9 mouse cellular contexts compared by ENCODE assay signal in genomic region chr2:79983222-79983632, GRCm38 (mm10).
DNase-seq lines count a peak whose midpoint lies in the region; ATAC-seq and TF ChIP-seq lines count a peak whose summit lies in the region.
"Had no signal": no experiment of that assay in that cellular context is flagged by ENCODE, and none has a peak within 500 bp of the region (broad histone marks: within the 10 kb centered on the region; RNA-seq: fewer than 3 reads in every experiment).

No protein-coding gene starts in this region.

- TF ChIP-seq EP300 in lung, postnatal 0 days (IDR thresholded peaks at IDR 0.05), result no peak

- peak overlapping the region; percentile 28 for H3K27ac ChIP-seq in kidney, embryonic 15.5 days
- H3K27ac ChIP-seq in heart, embryonic 12.5 days (ENCODE audit: poor library complexity, severe bottlenecking), result peak overlapping the region; percentile 74
- no peak overlapping the region for H3K27ac ChIP-seq in lung, postnatal 0 days (ENCODE audit: low read length)
- H3K27ac ChIP-seq: midbrain, embryonic 12.5 days had no signal

- ATAC-seq in kidney, embryonic 15.5 days (replicated peaks; ENCODE audit: low FRiP score), result peak; percentile 77
- ATAC-seq in heart, embryonic 12.5 days (ENCODE audit: insufficient number of reproducible peaks, low FRiP score), result peak; percentile 86
- peak; percentile 79 for ATAC-seq in lung, postnatal 0 days

- H3K27me3 ChIP-seq in kidney, embryonic 15.5 days, result no peaks in the 10 kb centered on the region
- no peaks in the 10 kb centered on the region for H3K27me3 ChIP-seq in heart, embryonic 12.5 days (replicated peaks)
- H3K27me3 ChIP-seq in lung, postnatal 0 days (replicated peaks; ENCODE audit: insufficient read depth, low read length), result no peaks in the 10 kb centered on the region
- H3K27me3 ChIP-seq: midbrain, embryonic 12.5 days had no signal

- 38% methylated on average over 9 of the region's 9 CpGs for WGBS in kidney, embryonic 15.5 days
- WGBS in heart, embryonic 12.5 days, result 27% methylated on average over 9 of the region's 9 CpGs
- 41% methylated on average over 9 of the region's 9 CpGs for WGBS in lung, postnatal 0 days

- H3K4me1 ChIP-seq in kidney, embryonic 15.5 days, result peaks cover 5% of the 10 kb centered on the region
- peaks cover 23% of the 10 kb centered on the region for H3K4me1 ChIP-seq in heart, embryonic 12.5 days (replicated peaks)
- no peaks in the 10 kb centered on the region for H3K4me1 ChIP-seq in lung, postnatal 0 days (ENCODE audit: insufficient read depth, low read depth, low read length)
- H3K4me1 ChIP-seq: midbrain, embryonic 12.5 days had no signal

- no peak overlapping the region for H3K9ac ChIP-seq in kidney, embryonic 15.5 days
- H3K9ac ChIP-seq in heart, embryonic 12.5 days, result no peak overlapping the region
- no peak overlapping the region for H3K9ac ChIP-seq in lung, postnatal 0 days (replicated peaks; ENCODE audit: low read depth)
- H3K9ac ChIP-seq: midbrain, embryonic 12.5 days had no signal

- no peaks in the 10 kb centered on the region for H3K9me3 ChIP-seq in kidney, embryonic 15.5 days (replicated peaks)
- H3K9me3 ChIP-seq in heart, embryonic 12.5 days (replicated peaks), result no peaks in the 10 kb centered on the region
- H3K9me3 ChIP-seq in lung, postnatal 0 days (ENCODE audit: low read length), result no peaks in the 10 kb centered on the region
- H3K9me3 ChIP-seq: midbrain, embryonic 12.5 days had no signal

- no peak for TF ChIP-seq CTCF in lung, postnatal 0 days (IDR thresholded peaks at IDR 0.05)

- H3K4me2 ChIP-seq in kidney, embryonic 15.5 days, result no peak overlapping the region
- 0 out of 2 replicates have a peak overlapping the region, but pooled peaks have one; percentile 13 for H3K4me2 ChIP-seq in heart, embryonic 12.5 days
- H3K4me2 ChIP-seq in lung, postnatal 0 days (replicated peaks; ENCODE audit: low read depth, low read length), result 0 out of 2 replicates have a peak overlapping the region, but pooled peaks have one; percentile 14
- H3K4me2 ChIP-seq: midbrain, embryonic 12.5 days had no signal

- H3K36me3 ChIP-seq in kidney, embryonic 15.5 days, result no peaks in the 10 kb centered on the region
- no peaks in the 10 kb centered on the region for H3K36me3 ChIP-seq in heart, embryonic 12.5 days
- no peaks in the 10 kb centered on the region for H3K36me3 ChIP-seq in lung, postnatal 0 days (ENCODE audit: insufficient read depth, low read length)
- H3K36me3 ChIP-seq: midbrain, embryonic 12.5 days had no signal

- H3K4me3 ChIP-seq in kidney, embryonic 15.5 days (replicated peaks), result no peak overlapping the region
- H3K4me3 ChIP-seq in heart, embryonic 12.5 days, result no peak overlapping the region
- H3K4me3 ChIP-seq in lung, postnatal 0 days (ENCODE audit: low read depth, low read length), result no peak overlapping the region
- H3K4me3 ChIP-seq: midbrain, embryonic 12.5 days had no signal

- DNase-seq in kidney, postnatal 36 days, result no peak
- peak; percentile 24 for DNase-seq in adrenal gland, postnatal 14 days
- DNase-seq in lung, postnatal 0 days (ENCODE audit: low spot score), result peak; percentile 58
- DNase-seq in embryo, embryonic 11 days, result no peak
- DNase-seq in spleen, adult 12 weeks (ENCODE audit: low spot score), result no peak
- DNase-seq in frontal cortex, postnatal 25 days (ENCODE audit: low spot score in 2 of 2), result no peak

Comparison
In these comparisons a context has a peak if more than half of its experiments do, and no peak if none do; other contexts are left out.
1. DNase-seq: peak in adrenal gland, postnatal 14 days (single experiment) and lung, postnatal 0 days (single experiment); none in kidney, postnatal 36 days (0 of 2), embryo, embryonic 11 days (single experiment), spleen, adult 12 weeks (single experiment) and frontal cortex, postnatal 25 days (0 of 2).
2. Peak in every context shown above with its lines, with median percentiles within 50 percentile points of each other: ATAC-seq.